ENCODE assay signal across 9 mouse cellular contexts in genomic region chr11:20656711-20657057, GRCm38 (mm10).
DNase-seq lines count a peak whose midpoint lies in the region; ATAC-seq and TF ChIP-seq lines count a peak whose summit lies in the region.
"Had no signal": no experiment of that assay in that cellular context is flagged by ENCODE, and none has a peak within 500 bp of the region (broad histone marks: within the 10 kb centered on the region; RNA-seq: fewer than 3 reads in every experiment).

No protein-coding gene starts in this region.

- peak overlapping the region; percentile 83 for H3K27ac ChIP-seq in embryonic facial prominence, embryonic 12.5 days
- peak overlapping the region; percentile 80 for H3K27ac ChIP-seq in hindbrain, postnatal 0 days
- peak overlapping the region; percentile 80 for H3K27ac ChIP-seq in midbrain, embryonic 16.5 days (ENCODE audit: low read length)
- H3K27ac ChIP-seq: liver, embryonic 14.5 days had no signal

- no peak for TF ChIP-seq CTCF in hindbrain, postnatal 0 days (IDR thresholded peaks at IDR 0.05; ENCODE audit: low read depth)

- H3K9ac ChIP-seq in embryonic facial prominence, embryonic 12.5 days, result 0 out of 2 replicates have a peak overlapping the region, but pooled peaks have one; percentile 32
- 0 out of 2 replicates have a peak overlapping the region, but pooled peaks have one; percentile 18 for H3K9ac ChIP-seq in hindbrain, postnatal 0 days (replicated peaks; ENCODE audit: low read length)
- 0 out of 2 replicates have a peak overlapping the region, but pooled peaks have one; percentile 50 for H3K9ac ChIP-seq in midbrain, embryonic 16.5 days (ENCODE audit: low read depth, low read length)
- H3K9ac ChIP-seq: liver, embryonic 14.5 days had no signal

- H3K9me3 ChIP-seq in embryonic facial prominence, embryonic 12.5 days, result no peaks in the 10 kb centered on the region
- H3K9me3 ChIP-seq in hindbrain, postnatal 0 days (ENCODE audit: low read length), result no peaks in the 10 kb centered on the region
- no peaks in the 10 kb centered on the region for H3K9me3 ChIP-seq in midbrain, embryonic 16.5 days (replicated peaks; ENCODE audit: control insufficient read depth, low read length, poor library complexity, severe bottlenecking)

- no peaks in the 10 kb centered on the region for H3K27me3 ChIP-seq in embryonic facial prominence, embryonic 12.5 days
- no peaks in the 10 kb centered on the region for H3K27me3 ChIP-seq in hindbrain, postnatal 0 days (ENCODE audit: insufficient read depth, low read length)
- no peaks in the 10 kb centered on the region for H3K27me3 ChIP-seq in midbrain, embryonic 16.5 days (ENCODE audit: control insufficient read depth, insufficient read depth, low read depth, low read length)

- 10% methylated on average over 10 of the region's 10 CpGs for WGBS in embryonic facial prominence, embryonic 12.5 days
- WGBS in hindbrain, postnatal 0 days, result 12% methylated on average over 10 of the region's 10 CpGs
- 11% methylated on average over 10 of the region's 10 CpGs for WGBS in midbrain, embryonic 16.5 days

- intact Hi-C loops in left cerebral cortex, postnatal 4 days (cut with DNase I), result no loop called here

- peaks cover 4% of the 10 kb centered on the region; the same call in 1 of the 2 replicates for H3K36me3 ChIP-seq in embryonic facial prominence, embryonic 12.5 days
- H3K36me3 ChIP-seq in hindbrain, postnatal 0 days (ENCODE audit: insufficient read depth, low read length), result no peaks in the 10 kb centered on the region
- H3K36me3 ChIP-seq in midbrain, embryonic 16.5 days (ENCODE audit: control insufficient read depth, insufficient read depth, low read length), result no peaks in the 10 kb centered on the region

- peak; percentile 59 for DNase-seq in left cerebral cortex, postnatal 4 days
- no peak for DNase-seq in left cerebral cortex, adult 18-20 months (ENCODE audit: low spot score in 2 of 2)
- peak; percentile 43 for DNase-seq in hindbrain, postnatal 0 days (ENCODE audit: low spot score)
- DNase-seq in ovary, postnatal 36 days (ENCODE audit: low spot score), result no peak
- DNase-seq in left cerebral cortex, adult 11 months (ENCODE audit: low spot score), result no peak

- H3K4me3 ChIP-seq in embryonic facial prominence, embryonic 12.5 days, result peak overlapping the region; percentile 12
- no peak overlapping the region for H3K4me3 ChIP-seq in hindbrain, postnatal 0 days (ENCODE audit: low read length)
- no peak overlapping the region for H3K4me3 ChIP-seq in midbrain, embryonic 16.5 days (ENCODE audit: low read depth, low read length)

- peaks cover 32% of the 10 kb centered on the region for H3K4me1 ChIP-seq in embryonic facial prominence, embryonic 12.5 days
- peaks cover 14% of the 10 kb centered on the region for H3K4me1 ChIP-seq in hindbrain, postnatal 0 days (ENCODE audit: insufficient read depth, low read length)
- H3K4me1 ChIP-seq in midbrain, embryonic 16.5 days (ENCODE audit: control insufficient read depth, insufficient read depth, low read length), result peaks cover 22% of the 10 kb centered on the region

- no peak for ATAC-seq in embryonic facial prominence, embryonic 12.5 days (ENCODE audit: insufficient number of reproducible peaks, insufficient read depth, low FRiP score, low TSS enrichment)
- peak; percentile 31 for ATAC-seq in hindbrain, postnatal 0 days
- ATAC-seq in midbrain, embryonic 16.5 days, result peak; percentile 41
- ATAC-seq in monocyte, adult 5-6 weeks (replicated peaks; ENCODE audit: insufficient number of reproducible peaks, low FRiP score, low TSS enrichment, poor library complexity, severe bottlenecking), result no peak

- peak overlapping the region; percentile 43 for H3K4me2 ChIP-seq in embryonic facial prominence, embryonic 12.5 days (replicated peaks)
- H3K4me2 ChIP-seq in hindbrain, postnatal 0 days (ENCODE audit: low read depth, low read length), result peak overlapping the region; percentile 46
- peak overlapping the region; percentile 36 for H3K4me2 ChIP-seq in midbrain, embryonic 16.5 days (ENCODE audit: low read length)

Comparison
In these comparisons a context has a peak if more than half of its experiments do, and no peak if none do; other contexts are left out.
1. DNase-seq: peak in left cerebral cortex, postnatal 4 days (single experiment) and hindbrain, postnatal 0 days (single experiment); none in left cerebral cortex, adult 18-20 months (0 of 2), ovary, postnatal 36 days (single experiment) and left cerebral cortex, adult 11 months (single experiment).
2. ATAC-seq: peak in hindbrain, postnatal 0 days (single experiment) and midbrain, embryonic 16.5 days (single experiment); none in embryonic facial prominence, embryonic 12.5 days (single experiment) and monocyte, adult 5-6 weeks (single experiment).
3. Peak in every context shown above with its lines, with median percentiles within 50 percentile points of each other: H3K27ac ChIP-seq, H3K4me2 ChIP-seq and H3K9ac ChIP-seq.